8 mouse cellular contexts compared by ENCODE assay signal in the genomic region with DNA sequence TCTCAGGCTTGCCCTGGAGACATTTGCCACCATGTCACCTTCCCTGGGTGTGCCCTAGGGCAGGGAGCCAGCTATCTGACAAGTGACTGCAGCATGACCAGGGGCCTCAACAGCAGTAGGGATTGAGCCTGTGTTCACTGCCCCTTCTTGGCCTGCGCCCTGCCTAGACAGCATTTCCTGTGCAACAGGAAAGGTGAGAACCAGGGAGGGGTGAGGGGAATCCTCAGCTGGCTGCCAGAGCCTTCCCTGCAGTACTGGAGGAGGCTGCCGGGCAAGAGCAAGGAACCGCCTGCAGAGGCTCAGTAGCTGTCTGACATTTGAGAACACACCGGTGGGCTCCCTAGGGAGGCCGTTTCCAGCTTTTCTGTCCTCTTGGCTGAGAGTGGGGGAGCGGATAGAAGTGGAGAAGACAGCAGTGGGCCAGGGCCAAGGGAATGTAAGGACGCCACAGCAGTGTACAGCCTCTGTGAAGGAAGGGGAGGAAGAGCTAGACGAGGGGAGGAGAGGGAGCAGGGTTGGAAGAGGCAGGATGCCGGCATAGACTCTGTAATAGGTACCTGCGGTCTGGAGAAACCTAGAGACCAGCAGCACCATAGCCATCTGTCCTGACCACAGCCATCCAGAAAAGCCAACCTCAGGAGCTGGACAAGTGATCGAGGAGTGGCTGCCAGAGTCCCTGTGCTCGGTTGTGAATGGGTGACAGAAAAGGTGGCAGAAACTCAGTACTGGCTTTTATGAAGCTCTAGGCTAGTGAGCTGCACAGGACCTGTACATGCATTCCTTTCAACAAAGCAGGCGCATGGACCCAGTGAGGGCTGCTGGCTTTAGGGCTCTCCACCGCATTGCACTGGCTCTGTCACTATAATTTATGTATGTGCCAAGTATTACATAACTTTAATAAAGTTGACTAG. TPM values are rescaled to one million over a fixed set of nuclear protein-coding genes. Genes with fewer than 3 reads are reported as not detected.
DNase-seq lines count a peak whose midpoint lies in the region; ATAC-seq lines count a peak whose summit lies in the region.

No protein-coding gene starts in this region.

- no peaks in the 10 kb centered on the region for H3K9me3 ChIP-seq in forebrain, embryonic 15.5 days
- no peaks in the 10 kb centered on the region for H3K9me3 ChIP-seq in midbrain, embryonic 12.5 days

- peaks cover 4% of the 10 kb centered on the region; the same call in 1 of the 2 replicates for H3K4me1 ChIP-seq in forebrain, embryonic 15.5 days
- peaks cover 9% of the 10 kb centered on the region for H3K4me1 ChIP-seq in midbrain, embryonic 12.5 days

- intact Hi-C loops in left cerebral cortex, postnatal 36 days (cut with DNase I), result no loop called here

- H3K27me3 ChIP-seq in forebrain, embryonic 15.5 days, result no peaks in the 10 kb centered on the region
- H3K27me3 ChIP-seq in midbrain, embryonic 12.5 days, result no peaks in the 10 kb centered on the region

- peak overlapping the region; percentile 56 for H3K27ac ChIP-seq in forebrain, embryonic 15.5 days (replicated peaks)
- peak overlapping the region; percentile 60 for H3K27ac ChIP-seq in midbrain, embryonic 12.5 days (replicated peaks)

- H3K4me3 ChIP-seq in forebrain, embryonic 15.5 days, result no peak overlapping the region
- H3K4me3 ChIP-seq in midbrain, embryonic 12.5 days, result no peak overlapping the region

- DNase-seq in MN1 (ENCODE audit: low spot score), result peak; percentile 77
- peak; percentile 65 for DNase-seq in cerebellum, adult 11 months
- DNase-seq in heart, postnatal 4 days, result peak; percentile 81
- peak; percentile 62 to 73 for DNase-seq in left cerebral cortex, postnatal 36 days (ENCODE audit: low spot score in 2 of 2)
- DNase-seq in thymus, postnatal 25 days, result peak; percentile 53

- ATAC-seq in forebrain, embryonic 15.5 days (replicated peaks), result peak; percentile 36; the same call in 1 of the 2 replicates
- ATAC-seq in midbrain, embryonic 12.5 days (ENCODE audit: low FRiP score, low read depth), result 0 out of 2 replicates have a peak, but pooled peaks have one; percentile 5
- no peak for ATAC-seq in granulocyte monocyte progenitor cell, adult 5-6 weeks (replicated peaks; ENCODE audit: poor library complexity, severe bottlenecking)

- H3K4me2 ChIP-seq in forebrain, embryonic 15.5 days (replicated peaks), result no peak overlapping the region
- H3K4me2 ChIP-seq in midbrain, embryonic 12.5 days (replicated peaks), result no peak overlapping the region

- H3K36me3 ChIP-seq in forebrain, embryonic 15.5 days, result peaks cover 51% of the 10 kb centered on the region
- H3K36me3 ChIP-seq in midbrain, embryonic 12.5 days, result peaks cover 50% of the 10 kb centered on the region

- WGBS in forebrain, embryonic 15.5 days, result 55% methylated on average over 14 of the region's 14 CpGs
- 51% methylated on average over 14 of the region's 14 CpGs for WGBS in midbrain, embryonic 12.5 days

- no peak overlapping the region for H3K9ac ChIP-seq in forebrain, embryonic 15.5 days (replicated peaks)
- H3K9ac ChIP-seq in midbrain, embryonic 12.5 days (replicated peaks), result peak overlapping the region; percentile 31

RNA-seq across cellular contexts. Expression of a gene that starts 8.7 kb away (rescaled TPM):
- 3,682 and 3,685 TPM in 2 replicates for polyA plus RNA-seq in forebrain, embryonic 15.5 days (2015; fragmentation: Nextera tagmentation; extraction: Ambion mirVana)
- 1,000 to 10,000 TPM; 1,521 to 1,568 TPM for total RNA-seq in heart, postnatal 4 days (2021)
- total RNA-seq in left cerebral cortex, postnatal 36 days (2021), result 1,000 to 10,000 TPM; 1,722 to 2,059 TPM
- polyA plus RNA-seq in midbrain, embryonic 12.5 days (2016; fragmentation: Nextera tagmentation; extraction: Ambion mirVana), result 4,523 and 4,594 TPM in 2 replicates
- 4,322 and 4,754 TPM in 2 replicates for total RNA-seq in granulocyte monocyte progenitor cell, adult 5-6 weeks (2014; fragmentation: Nextera tagmentation)
- 1,769 and 2,269 TPM in 2 replicates for total RNA-seq in granulocyte monocyte progenitor cell, adult 5-6 weeks (2017)

RNA-seq across cellular contexts. Expression of a gene that starts 17.6 kb away (rescaled TPM):
- polyA plus RNA-seq in forebrain, embryonic 15.5 days (2015; fragmentation: Nextera tagmentation; extraction: Ambion mirVana), result 38.7 and 38.8 TPM in 2 replicates
- total RNA-seq in heart, postnatal 4 days (2021), result 10 to 100 TPM; 46.8 to 49.1 TPM
- total RNA-seq in left cerebral cortex, postnatal 36 days (2021), result 100 to 1,000 TPM; 222 to 224 TPM
- 22.6 and 25.2 TPM in 2 replicates for polyA plus RNA-seq in midbrain, embryonic 12.5 days (2016; fragmentation: Nextera tagmentation; extraction: Ambion mirVana)
- total RNA-seq in granulocyte monocyte progenitor cell, adult 5-6 weeks (2014; fragmentation: Nextera tagmentation), result 39.9 and 62.9 TPM in 2 replicates
- total RNA-seq in granulocyte monocyte progenitor cell, adult 5-6 weeks (2017), result 6.1 and 10.6 TPM in 2 replicates

RNA-seq across cellular contexts. Expression of a gene that starts 37.7 kb away (rescaled TPM):
- 576 and 626 TPM in 2 replicates for polyA plus RNA-seq in forebrain, embryonic 15.5 days (2015; fragmentation: Nextera tagmentation; extraction: Ambion mirVana)
- total RNA-seq in heart, postnatal 4 days (2021), result 100 to 1,000 TPM; 125 to 126 TPM
- total RNA-seq in left cerebral cortex, postnatal 36 days (2021), result 10 to 100 TPM; 41.4 to 43.4 TPM
- 831 and 843 TPM in 2 replicates for polyA plus RNA-seq in midbrain, embryonic 12.5 days (2016; fragmentation: Nextera tagmentation; extraction: Ambion mirVana)
- total RNA-seq in granulocyte monocyte progenitor cell, adult 5-6 weeks (2014; fragmentation: Nextera tagmentation), result 152 and 264 TPM in 2 replicates
- 119 and 143 TPM in 2 replicates for total RNA-seq in granulocyte monocyte progenitor cell, adult 5-6 weeks (2017)
